Mouse (Mus musculus) neutrophil, adult 65 days (primary cell): ENCODE data around the gene Qrfp. TPM values are rescaled to one million over a fixed set of nuclear protein-coding genes. Genes with fewer than 3 reads are reported as not detected.

Source experiments
- total RNA-seq: library from RNA; stranded (reverse); gene quantifications from 2 replicates; pipeline ENCODE4 v1.2.4, GENCODE M21; 2023

The Qrfp gene
- not detected in 2 replicates for total RNA-seq

GRCm38 (mm10) chr2:31810444-31810843, at the start of gene Qrfp:
TSS of gene Qrfp (minus strand) at chr2:31810580.

GRCm38 (mm10) chr2:31845896-31846691, 35.7 kb upstream of the Qrfp start, which contains the start of gene Fibcd1:
TSS of gene Fibcd1 (minus strand) at chr2:31846005.

Other genes starting within 250 kb of the Qrfp start
- 4.9 and 6.0 TPM in 2 replicates for gene Fubp3, start 237.9 kb downstream of the Qrfp start, total RNA-seq
- not detected in 2 replicates for gene Prdm12, start 170.5 kb downstream of the Qrfp start, total RNA-seq
- gene Exosc2, start 139.9 kb downstream of the Qrfp start, total RNA-seq, result 10.6 and 13.5 TPM in 2 replicates
- 27.5 and 38.7 TPM in 2 replicates for gene Abl1, start 122.2 kb downstream of the Qrfp start, total RNA-seq
- gene Fibcd1, start 35.4 kb upstream of the Qrfp start, total RNA-seq, result not detected in 2 replicates
- gene Lamc3, start 76.7 kb upstream of the Qrfp start, total RNA-seq, result not detected in 2 replicates
- gene Aif1l, start 139.6 kb upstream of the Qrfp start, total RNA-seq, result not detected in 2 replicates
- gene Nup214, start 163.9 kb upstream of the Qrfp start, total RNA-seq, result 65.4 and 87.7 TPM in 2 replicates